Mouse (Mus musculus) spleen, adult 12 weeks (tissue): ENCODE results near the gene Gsdma.
"Not testable (repeated sequence)": the region's sequence is repeated elsewhere in the genome, so short reads cannot be mapped to it uniquely, and the experiment has no call there.

ENCODE experiments used
- DNase-seq: peaks from one replicate; pipeline ENCODE4 v3.0.0; 2022; ENCODE audit warnings: low spot score

The Gsdma gene

GRCm38 (mm10) chr11:98710416-98711045 lies 46.4 kb downstream of the Gsdma start:
- peak; percentile 68 for DNase-seq

GRCm38 (mm10) chr11:98711046-98711434 lies 46.9 kb downstream of the Gsdma start:
- DNase-seq, result no peak

GRCm38 (mm10) chr11:98712009-98712408 lies 47.9 kb downstream of the Gsdma start:
- not testable (repeated sequence) for DNase-seq

GRCm38 (mm10) chr11:98713703-98714102 lies 49.6 kb downstream of the Gsdma start:
- no peak for DNase-seq

- DNase-seq, result no peak
These were observed 51.8 kb downstream of the Gsdma start for GRCm38 (mm10) chr11:98715946-98716345.

- no peak for DNase-seq
These were observed 53.8 kb downstream of the Gsdma start for GRCm38 (mm10) chr11:98717904-98718303.

GRCm38 (mm10) chr11:98720756-98721155 lies 56.6 kb downstream of the Gsdma start:
- no peak for DNase-seq

GRCm38 (mm10) chr11:98721458-98722226 lies 57.5 kb downstream of the Gsdma start:
- DNase-seq, result no peak

- DNase-seq, result no peak
These were observed 58.9 kb downstream of the Gsdma start for GRCm38 (mm10) chr11:98723098-98723497.

GRCm38 (mm10) chr11:98725926-98726506 lies 61.9 kb downstream of the Gsdma start:
- no peak for DNase-seq
